Mouse (Mus musculus) stomach, embryonic 14.5 days (tissue): ENCODE measurements around the gene Mical2. TPM values are rescaled to one million over a fixed set of nuclear protein-coding genes. Genes with fewer than 3 reads are reported as not detected.

Experiments used
- ATAC-seq: fragments of 200-750 bp; cut with Nextera tagmentation; 2 replicates; pipeline ENCODE4 v1.8.0; 2017; ENCODE audit warnings: low read depth, moderate TSS enrichment; ENCODE audit not compliant: insufficient number of reproducible peaks, insufficient read depth, low FRiP score
- H3K27ac ChIP-seq: fragments of 300-500 bp; sonication (generic); 2 replicates; pipeline ENCODE4 v1.5.1; 2014; ENCODE audit warnings: mild to moderate bottlenecking, low read length, moderate library complexity, mixed read lengths
- H3K27me3 ChIP-seq: fragments of 300-500 bp; sonication (generic); 2 replicates; pipeline ENCODE4 v1.6.1; 2014; ENCODE audit warnings: low read length, control low read depth, mixed read lengths; ENCODE audit not compliant: control insufficient read depth, insufficient read depth
- H3K36me3 ChIP-seq: fragments of 300-500 bp; sonication (generic); 2 replicates; pipeline ENCODE4 v1.6.1; 2014; ENCODE audit warnings: mild to moderate bottlenecking, control low read depth, low read length, moderate library complexity, mixed read lengths; ENCODE audit not compliant: control insufficient read depth, insufficient read depth
- H3K4me1 ChIP-seq: fragments of 300-500 bp; sonication (generic); 2 replicates; pipeline ENCODE4 v1.6.1; 2014; ENCODE audit warnings: low read length, control low read depth, mixed read lengths; ENCODE audit not compliant: control insufficient read depth, insufficient read depth
- H3K4me2 ChIP-seq: fragments of 300-500 bp; sonication (generic); replicated peaks from 2 replicates; pipeline ENCODE4 v1.6.1; 2014; ENCODE audit warnings: low read depth, low read length, control low read depth
- H3K4me3 ChIP-seq: fragments of 300-500 bp; sonication (generic); 2 replicates; pipeline ENCODE4 v1.5.1; 2014; ENCODE audit warnings: low read depth, low read length, control low read depth
- H3K9ac ChIP-seq: fragments of 300-500 bp; sonication (generic); replicated peaks from 2 replicates; pipeline ENCODE4 v1.6.1; 2014; ENCODE audit warnings: low read depth, mild to moderate bottlenecking, control low read depth, low read length, moderate library complexity, mixed read lengths
- H3K9me3 ChIP-seq: fragments of 300-500 bp; sonication (generic); 2 replicates; pipeline ENCODE4 v1.6.1; 2016; ENCODE audit warnings: low read depth, low read length, control low read depth; ENCODE audit not compliant: control insufficient read depth
- WGBS: fragments of 180-500 bp; shearing (Covaris S2); extraction: QIAGEN DNeasy Blood & Tissue Kit; methylation state at CpG from one replicate; pipeline ENCODE4 v1.1.7; 2014; 5-methylcytosine and 5-hydroxymethylcytosine counted together
- polyA plus RNA-seq: library from polyadenylated mRNA; unstranded; fragments of >200 nt; fragmentation: Nextera tagmentation; extraction: Ambion mirVana; gene quantifications from 2 replicates; pipeline ENCODE4 v1.2.1, GENCODE M21; 2014

Gene Mical2
- polyA plus RNA-seq, 1 experiment from 2014 or later: 10.7 TPM

DNA sequence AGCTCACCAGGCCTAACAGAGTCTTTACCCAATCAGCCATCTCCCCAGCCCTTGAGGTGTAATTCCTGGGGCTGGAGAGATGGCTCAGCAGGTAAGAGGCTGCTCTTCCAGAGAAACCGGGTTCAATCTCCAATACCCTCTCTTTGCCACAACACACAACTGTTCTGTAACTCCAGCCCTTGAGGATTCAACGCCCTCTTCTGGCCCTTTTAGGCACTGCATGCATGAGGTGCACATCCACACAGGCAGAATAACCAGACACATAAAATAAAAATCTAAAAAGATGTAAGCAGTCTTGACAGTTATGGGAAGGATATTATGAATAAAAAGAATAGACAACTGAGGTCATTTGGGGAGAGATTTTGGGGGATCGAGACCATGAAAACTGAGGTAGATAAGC lies 9.8 kb upstream of the Mical2 start:
- H3K4me1 ChIP-seq: no peaks in the 10 kb centered on the region; the same call in 1 of the 2 replicates
- H3K27me3 ChIP-seq: no peaks in the 10 kb centered on the region
- no peak overlapping the region for H3K4me2 ChIP-seq
- H3K4me3 ChIP-seq: no peak overlapping the region
- ATAC-seq: no peak
- no peak overlapping the region for H3K27ac ChIP-seq
- 84% methylated on average over 3 of the region's 3 CpGs for WGBS
- H3K9ac ChIP-seq: no peak overlapping the region
- no peaks in the 10 kb centered on the region for H3K36me3 ChIP-seq
- no peaks in the 10 kb centered on the region for H3K9me3 ChIP-seq

DNA sequence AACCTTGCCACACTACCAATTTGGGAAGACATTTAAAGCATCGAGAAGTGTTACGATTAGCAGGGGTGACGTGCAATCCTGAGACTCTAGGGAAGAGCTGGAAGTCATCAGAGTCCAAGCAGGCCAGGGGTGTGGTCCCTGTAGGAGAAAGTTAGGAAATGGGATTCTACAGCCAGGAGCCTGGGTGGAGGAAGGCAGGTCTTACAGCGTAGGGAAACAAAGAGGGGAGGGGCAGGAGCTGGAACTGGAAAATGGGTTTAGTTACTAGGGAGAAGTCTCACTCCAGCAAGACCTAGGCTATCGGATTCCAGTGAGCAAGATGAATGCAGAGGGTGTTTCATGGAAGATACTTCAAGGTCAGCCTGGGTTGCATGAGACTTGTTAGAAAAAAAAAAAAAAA lies 8.9 kb upstream of the Mical2 start:
- H3K36me3 ChIP-seq: no peaks in the 10 kb centered on the region
- no peak overlapping the region for H3K4me3 ChIP-seq
- no peaks in the 10 kb centered on the region for H3K27me3 ChIP-seq
- H3K4me2 ChIP-seq: no peak overlapping the region
- no peaks in the 10 kb centered on the region for H3K9me3 ChIP-seq
- ATAC-seq: no peak
- H3K27ac ChIP-seq: no peak overlapping the region; the same call in 1 of the 2 replicates
- WGBS: 62% methylated on average over 5 of the region's 5 CpGs
- H3K9ac ChIP-seq: no peak overlapping the region
- no peaks in the 10 kb centered on the region; the same call in 1 of the 2 replicates for H3K4me1 ChIP-seq

DNA sequence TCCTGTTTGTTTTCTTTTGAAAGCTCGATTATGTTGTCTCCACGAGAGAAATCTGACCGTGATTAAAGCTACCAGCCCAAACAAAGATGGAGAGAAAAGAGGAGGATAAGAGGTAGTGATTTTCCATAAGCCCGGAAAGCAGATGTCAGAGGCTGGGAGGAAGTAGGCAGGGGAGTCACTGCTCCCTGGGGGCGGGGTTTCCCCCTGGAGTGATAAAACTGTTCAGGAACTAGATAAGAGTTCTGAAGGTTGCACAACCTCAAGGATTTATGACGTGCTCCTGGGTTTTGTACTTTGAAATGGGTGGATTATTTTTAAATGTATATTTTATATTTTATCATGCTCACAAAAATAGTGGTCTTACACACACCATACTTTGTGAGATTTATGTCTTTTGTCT lies 8.4 kb upstream of the Mical2 start:
- Histone ChIP-seq H3K4me1 (no peaks in the 10 kb centered on the region; the same call in 1 of the 2 replicates), H3K36me3 (no peaks in the 10 kb centered on the region), H3K4me2 (no peak overlapping the region), H3K27ac (no peak overlapping the region), H3K9me3 (no peaks in the 10 kb centered on the region), H3K4me3 (no peak overlapping the region), H3K9ac (no peak overlapping the region), H3K27me3 (no peaks in the 10 kb centered on the region)
- no peak for ATAC-seq
- 25% methylated on average over 6 of the region's 6 CpGs for WGBS

DNA sequence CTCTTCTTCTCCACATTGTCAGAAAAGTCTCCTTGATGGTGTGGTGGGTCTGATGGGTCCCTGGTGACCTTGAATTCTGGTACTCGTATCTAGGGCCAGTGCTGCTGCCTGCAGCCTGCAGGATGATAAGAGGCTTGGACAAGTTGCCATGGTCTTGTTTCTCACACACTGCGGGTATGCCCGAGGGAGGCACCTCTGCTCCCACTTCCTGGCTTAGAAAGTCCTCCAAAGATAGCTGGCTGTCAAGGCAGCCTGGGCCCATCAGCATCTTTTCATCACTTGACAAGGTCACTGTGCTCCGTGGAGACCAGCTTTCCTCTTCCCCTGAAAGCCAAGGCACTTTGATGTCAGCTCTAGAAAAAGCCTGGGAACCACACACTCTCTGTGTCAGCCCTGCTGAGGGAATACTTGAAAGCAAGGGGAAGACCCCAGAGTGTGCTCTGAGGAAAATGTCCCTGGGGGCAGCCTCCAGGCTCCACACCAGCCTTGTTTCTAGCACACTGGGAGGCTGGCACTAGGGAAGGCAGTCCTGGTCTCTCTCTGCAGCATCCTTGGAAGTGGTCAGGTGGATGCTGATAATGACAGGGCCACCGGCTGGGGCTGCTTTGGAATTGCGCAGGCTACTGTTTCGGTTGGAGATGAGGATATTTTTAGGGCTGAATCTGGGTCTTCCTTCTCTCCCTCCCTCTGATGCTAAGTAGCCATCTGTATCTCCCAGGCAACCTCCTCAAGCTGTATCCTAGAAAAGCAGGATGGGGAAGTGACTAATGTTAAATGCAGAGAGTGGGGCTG lies 2.7 kb upstream of the Mical2 start:
- peaks cover 7% of the 10 kb centered on the region; the same call in 1 of the 2 replicates for H3K4me1 ChIP-seq
- ATAC-seq: no peak
- WGBS: 74% methylated on average over 7 of the region's 7 CpGs
- H3K36me3 ChIP-seq: no peaks in the 10 kb centered on the region
- no peak overlapping the region for H3K9ac ChIP-seq
- H3K9me3 ChIP-seq: no peaks in the 10 kb centered on the region
- H3K27me3 ChIP-seq: no peaks in the 10 kb centered on the region
- no peak overlapping the region for H3K27ac ChIP-seq
- H3K4me3 ChIP-seq: no peak overlapping the region
- no peak overlapping the region for H3K4me2 ChIP-seq

DNA sequence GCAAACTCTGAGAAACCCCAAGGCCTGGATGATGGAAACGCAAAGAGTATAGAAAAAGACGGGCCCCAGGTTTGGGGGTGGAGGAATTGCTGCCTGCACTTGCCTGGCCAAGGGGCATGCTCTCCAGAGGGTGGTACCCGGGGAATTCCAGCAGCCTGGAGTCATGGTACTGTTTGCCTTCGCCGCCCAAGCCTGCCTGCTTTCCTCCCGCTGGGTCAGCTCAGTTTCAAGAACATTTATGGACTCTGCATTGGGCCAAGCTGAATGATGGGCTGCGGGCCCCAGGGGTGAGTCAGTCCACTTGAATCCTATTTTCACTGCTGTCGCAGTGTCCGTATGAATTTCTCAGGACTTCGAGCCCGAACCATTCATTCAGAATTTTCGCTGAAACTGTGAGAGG lies 802 bp upstream of the Mical2 start:
- Histone ChIP-seq H3K9ac (no peak overlapping the region), H3K4me1 (peaks cover 7% of the 10 kb centered on the region; the same call in 1 of the 2 replicates), H3K4me3 (peak overlapping the region; percentile 60; the same call in 1 of the 2 replicates), H3K9me3 (no peaks in the 10 kb centered on the region), H3K36me3 (no peaks in the 10 kb centered on the region), H3K4me2 (peak overlapping the region; percentile 96), H3K27me3 (no peaks in the 10 kb centered on the region), H3K27ac (0 out of 2 replicates have a peak overlapping the region, but pooled peaks have one; percentile 15)
- WGBS: 64% methylated on average over 12 of the region's 12 CpGs
- ATAC-seq: no peak

DNA sequence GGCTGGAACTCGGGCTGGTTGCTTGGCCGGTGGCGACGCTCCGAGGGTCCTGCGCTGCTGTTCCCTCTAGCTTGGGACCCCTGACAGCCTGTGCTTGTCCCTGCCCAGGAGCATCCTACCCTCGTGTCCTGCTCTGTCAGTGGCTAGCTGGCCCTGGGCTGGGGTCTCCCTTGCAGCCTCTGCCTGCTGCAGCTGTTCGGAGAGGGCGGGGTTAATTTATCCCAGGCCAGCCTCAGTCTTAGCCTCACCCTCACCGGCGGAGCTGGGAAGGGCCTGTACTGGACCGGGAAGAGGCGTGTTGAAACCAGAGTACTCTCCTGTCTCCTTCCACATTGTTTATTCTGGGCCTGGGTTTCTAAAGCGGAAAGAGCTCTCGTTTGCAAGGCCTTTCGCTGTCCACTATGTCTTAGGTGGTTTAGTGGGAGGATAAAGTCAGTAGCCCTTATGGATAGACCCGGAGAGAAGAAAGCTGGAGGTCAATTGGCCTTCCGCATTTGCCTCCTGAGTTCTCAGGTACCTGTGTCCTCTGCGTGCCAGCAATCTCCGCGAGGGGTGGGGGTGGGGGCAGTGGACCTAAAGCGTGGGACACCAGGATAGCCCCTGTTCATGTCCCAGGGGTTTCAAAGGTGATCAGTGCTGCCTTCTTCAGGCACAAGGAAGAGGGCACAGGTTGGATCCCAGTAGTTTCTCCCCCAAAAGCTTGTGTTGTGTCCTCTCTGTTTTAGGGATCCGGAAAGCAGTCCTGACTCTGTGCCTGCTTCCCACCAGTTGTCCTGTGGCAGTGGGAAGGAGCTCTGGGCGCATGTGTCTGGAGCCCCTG lies 1.0 kb downstream of the Mical2 start:
- Histone ChIP-seq H3K9me3 (no peaks in the 10 kb centered on the region), H3K9ac (peak overlapping the region; percentile 41; the same call in 1 of the 2 replicates), H3K4me3 (peak overlapping the region; percentile 60), H3K4me1 (peaks cover 7% of the 10 kb centered on the region; the same call in 1 of the 2 replicates), H3K36me3 (no peaks in the 10 kb centered on the region), H3K27me3 (no peaks in the 10 kb centered on the region), H3K4me2 (peak overlapping the region; percentile 96), H3K27ac (no peak overlapping the region)
- 8% methylated on average over 24 of the region's 24 CpGs for WGBS
- ATAC-seq: peak; percentile 54

DNA sequence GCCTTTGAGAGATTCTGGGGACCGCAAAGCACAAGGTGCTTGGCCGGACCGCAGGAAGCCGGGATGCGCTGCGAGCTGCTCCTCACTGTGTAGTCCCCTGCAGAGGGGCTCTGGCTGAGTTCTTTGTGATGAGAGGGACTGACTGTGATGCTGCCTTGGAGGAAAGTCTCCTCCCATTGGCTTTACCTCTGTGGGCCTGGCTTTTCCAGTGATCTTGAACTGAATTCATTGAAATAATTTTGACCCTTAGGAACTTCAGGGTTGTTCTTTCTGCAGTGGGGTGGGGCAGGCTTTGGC lies 1.6 kb downstream of the Mical2 start:
- H3K4me3 ChIP-seq: peak overlapping the region; percentile 60; the same call in 1 of the 2 replicates
- H3K9me3 ChIP-seq: no peaks in the 10 kb centered on the region
- H3K4me2 ChIP-seq: peak overlapping the region; percentile 96
- H3K36me3 ChIP-seq: no peaks in the 10 kb centered on the region
- ATAC-seq: no peak
- H3K9ac ChIP-seq: no peak overlapping the region
- H3K27ac ChIP-seq: no peak overlapping the region
- 47% methylated on average over 6 of the region's 6 CpGs for WGBS
- H3K4me1 ChIP-seq: peaks cover 7% of the 10 kb centered on the region; the same call in 1 of the 2 replicates
- H3K27me3 ChIP-seq: no peaks in the 10 kb centered on the region

DNA sequence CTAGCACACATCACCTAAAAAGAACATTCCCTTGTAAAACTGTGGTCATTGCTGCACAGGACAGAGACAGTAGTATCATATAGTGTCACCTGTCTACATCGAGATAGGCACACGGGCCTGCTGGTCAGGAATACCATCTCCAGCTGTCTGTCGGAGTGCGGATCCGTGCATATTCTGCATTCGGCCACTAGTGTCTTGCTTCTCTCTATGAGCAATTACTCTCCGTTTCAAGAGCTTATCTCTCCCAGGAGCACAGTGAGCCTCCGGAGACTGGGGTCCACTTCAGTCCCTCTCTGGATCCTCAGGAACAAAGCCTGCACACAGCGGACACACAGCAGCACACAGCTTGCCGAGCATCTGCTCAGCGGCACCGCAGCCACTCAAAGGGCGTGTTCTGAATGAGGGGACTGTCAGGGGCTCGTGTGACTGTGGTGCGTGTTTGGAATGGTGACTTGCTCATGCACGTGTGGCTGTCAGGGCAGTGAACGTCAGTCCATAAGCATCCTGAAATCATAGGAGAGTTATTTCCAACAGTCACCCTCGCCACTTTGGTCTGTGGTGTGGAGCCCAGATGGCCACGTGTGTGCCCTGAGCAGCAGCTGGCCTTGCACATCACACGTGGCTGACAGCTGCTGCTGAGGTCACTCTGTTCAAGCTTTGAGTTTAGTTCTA lies 3.3 kb downstream of the Mical2 start:
- H3K27me3 ChIP-seq: no peaks in the 10 kb centered on the region
- no peak overlapping the region for H3K4me2 ChIP-seq
- 70% methylated on average over 20 of the region's 20 CpGs for WGBS
- no peak for ATAC-seq
- H3K9me3 ChIP-seq: no peaks in the 10 kb centered on the region
- H3K4me1 ChIP-seq: peaks cover 14% of the 10 kb centered on the region
- no peak overlapping the region for H3K4me3 ChIP-seq
- H3K27ac ChIP-seq: no peak overlapping the region
- H3K36me3 ChIP-seq: no peaks in the 10 kb centered on the region
- no peak overlapping the region for H3K9ac ChIP-seq
